Mouse (Mus musculus) midbrain, postnatal 0 days (tissue): Measurements from ENCODE around the gene Aff3. TPM values are rescaled to one million over a fixed set of nuclear protein-coding genes. Genes with fewer than 3 reads are reported as not detected.

Experiments
- ATAC-seq: fragments of 200-750 bp; cut with Nextera tagmentation; 2 replicates; pipeline ENCODE4 v1.8.0; 2017; ENCODE audit warnings: moderate number of reproducible peaks, mild to moderate bottlenecking, moderate TSS enrichment, moderate library complexity; ENCODE audit not compliant: low FRiP score
- DNase-seq: peaks from one replicate; pipeline ENCODE4 v3.0.0-alpha.2; 2015; ENCODE audit warnings: low spot score
- H3K27ac ChIP-seq: fragments of 300-500 bp; sonication (generic); 2 replicates; pipeline ENCODE4 v1.5.1; 2014; ENCODE audit warnings: low read depth, mild to moderate bottlenecking, low read length, mixed read lengths
- H3K27me3 ChIP-seq: fragments of 300-500 bp; sonication (generic); 2 replicates; pipeline ENCODE4 v1.6.1; 2014; ENCODE audit warnings: low read length, control low read depth, mixed read lengths; ENCODE audit not compliant: insufficient read depth
- H3K36me3 ChIP-seq: fragments of 300-500 bp; sonication (generic); 2 replicates; pipeline ENCODE4 v1.6.1; 2014; ENCODE audit warnings: low read length, control low read depth, mixed read lengths; ENCODE audit not compliant: insufficient read depth
- H3K4me1 ChIP-seq: fragments of 300-500 bp; sonication (generic); 2 replicates; pipeline ENCODE4 v1.6.1; 2014; ENCODE audit warnings: mild to moderate bottlenecking, control low read depth, antibody characterized with exemption, low read length, mixed read lengths; ENCODE audit not compliant: insufficient read depth
- H3K4me2 ChIP-seq: fragments of 300-500 bp; sonication (generic); 2 replicates; pipeline ENCODE4 v1.6.1; 2014; ENCODE audit warnings: low read depth, mild to moderate bottlenecking, low read length, mixed read lengths; ENCODE audit not compliant: poor library complexity, severe bottlenecking
- H3K4me3 ChIP-seq: fragments of 300-500 bp; sonication (generic); 2 replicates; pipeline ENCODE4 v1.5.1; 2014; ENCODE audit warnings: low read depth, mild to moderate bottlenecking, low read length, moderate library complexity
- H3K9ac ChIP-seq: fragments of 300-500 bp; sonication (generic); replicated peaks from 2 replicates; pipeline ENCODE4 v1.6.1; 2014; ENCODE audit warnings: mild to moderate bottlenecking, low read length, moderate library complexity, mixed read lengths; ENCODE audit not compliant: poor library complexity, severe bottlenecking
- H3K9me3 ChIP-seq: fragments of 300-500 bp; sonication (generic); 2 replicates; pipeline ENCODE4 v1.6.1; 2016; ENCODE audit warnings: low read length, control low read depth
- CTCF ChIP-seq: IDR thresholded peaks from 2 replicates; pipeline ENCODE4 v1.5.1; 2016; ENCODE audit warnings: antibody characterized with exemption, mild to moderate bottlenecking
- WGBS: fragments of 180-500 bp; shearing (Covaris S2); extraction: QIAGEN DNeasy Blood & Tissue Kit; methylation state at CpG from one replicate; pipeline ENCODE4 v1.1.7; 2014; 5-methylcytosine and 5-hydroxymethylcytosine counted together
- polyA plus RNA-seq: library from polyadenylated mRNA; unstranded; fragments of >200 nt; fragmentation: Nextera tagmentation; extraction: Ambion mirVana; gene quantifications from 2 replicates; pipeline ENCODE4 v1.2.1, GENCODE M21; 2015
- total RNA-seq: library from RNA; depleted of rRNA; stranded (reverse); fragments of >200 nt; gene quantifications from 2 replicates; pipeline ENCODE4 v1.2.3, GENCODE M21; 2014

Gene Aff3
- total and polyA plus RNA-seq, 2 experiments from 2014 or later, result 20.6 to 61.2 TPM

- no peaks in the 10 kb centered on the region for H3K36me3 ChIP-seq
- ATAC-seq (no peak), DNase-seq (peak; percentile 54)
- H3K9ac ChIP-seq, result no peak overlapping the region
- H3K27me3 ChIP-seq, result no peaks in the 10 kb centered on the region
- H3K9me3 ChIP-seq, result no peaks in the 10 kb centered on the region
- H3K4me1 ChIP-seq, result peaks cover 23% of the 10 kb centered on the region; the same call in 1 of the 2 replicates
- no peak for TF ChIP-seq CTCF
- no peak overlapping the region for H3K4me2 ChIP-seq
- H3K4me3 ChIP-seq, result no peak overlapping the region
- whole genome bisulfite sequencing, result 43% methylated on average over 8 of the region's 8 CpGs
- no peak overlapping the region for H3K27ac ChIP-seq
Observed at GRCm38 (mm10) chr1:38197145-38197682, 467.5 kb downstream of the Aff3 start.

GRCm38 (mm10) chr1:38195721-38196120 is 469.0 kb downstream of the Aff3 start:
- H3K4me1 ChIP-seq, result peaks cover 20% of the 10 kb centered on the region; the same call in 1 of the 2 replicates
- ATAC-seq, result no peak
- no peak overlapping the region for H3K4me2 ChIP-seq
- no peaks in the 10 kb centered on the region for H3K27me3 ChIP-seq
- no peaks in the 10 kb centered on the region for H3K36me3 ChIP-seq
- no peak for TF ChIP-seq CTCF
- 80% methylated on average over 3 of the region's 3 CpGs for WGBS
- H3K9me3 ChIP-seq, result no peaks in the 10 kb centered on the region
- no peak overlapping the region for H3K27ac ChIP-seq
- no peak overlapping the region for H3K4me3 ChIP-seq
- H3K9ac ChIP-seq, result no peak overlapping the region
- DNase-seq, result no peak

- ATAC-seq (no peak; the same call in 1 of the 2 replicates), DNase-seq (no peak)
- Histone ChIP-seq H3K9me3 (no peaks in the 10 kb centered on the region), H3K27me3 (no peaks in the 10 kb centered on the region), H3K36me3 (0 out of 2 replicates have a peak, but pooled peaks cover 14% of the 10 kb centered on the region), H3K4me3 (no peak overlapping the region), H3K27ac (no peak overlapping the region), H3K9ac (no peak overlapping the region), H3K4me1 (no peaks in the 10 kb centered on the region), H3K4me2 (no peak overlapping the region)
- WGBS, result 91% methylated on average over 5 of the region's 5 CpGs
- no peak for TF ChIP-seq CTCF
Observed at GRCm38 (mm10) chr1:38186227-38186545, 478.6 kb downstream of the Aff3 start.

GRCm38 (mm10) chr1:38185517-38186226 is 479.1 kb downstream of the Aff3 start:
- peak; percentile 69; the same call in 1 of the 2 replicates for ATAC-seq
- peak; percentile 100 for TF ChIP-seq CTCF
- no peak overlapping the region for H3K9ac ChIP-seq
- H3K4me3 ChIP-seq, result no peak overlapping the region
- DNase-seq, result peak; percentile 88
- no peak overlapping the region for H3K27ac ChIP-seq
- H3K36me3 ChIP-seq, result peaks cover 19% of the 10 kb centered on the region; the same call in 1 of the 2 replicates
- H3K4me1 ChIP-seq, result no peaks in the 10 kb centered on the region
- H3K27me3 ChIP-seq, result no peaks in the 10 kb centered on the region
- no peaks in the 10 kb centered on the region for H3K9me3 ChIP-seq
- H3K4me2 ChIP-seq, result no peak overlapping the region
- WGBS, result 45% methylated on average over 17 of the region's 17 CpGs

- TF ChIP-seq CTCF, result no peak
- ATAC-seq (no peak), DNase-seq (no peak)
- H3K4me3 ChIP-seq, result no peak overlapping the region
- no peaks in the 10 kb centered on the region for H3K27me3 ChIP-seq
- no peak overlapping the region for H3K27ac ChIP-seq
- 90% methylated on average over 15 of the region's 15 CpGs for WGBS
- no peaks in the 10 kb centered on the region for H3K4me1 ChIP-seq
- no peaks in the 10 kb centered on the region for H3K9me3 ChIP-seq
- H3K36me3 ChIP-seq, result peaks cover 25% of the 10 kb centered on the region; the same call in 1 of the 2 replicates
- H3K9ac ChIP-seq, result no peak overlapping the region
- H3K4me2 ChIP-seq, result no peak overlapping the region
Observed at GRCm38 (mm10) chr1:38181020-38181550, 483.7 kb downstream of the Aff3 start.

GRCm38 (mm10) chr1:38178929-38179328 is 485.8 kb downstream of the Aff3 start:
- TF ChIP-seq CTCF, result no peak
- 95% methylated on average over 8 of the region's 8 CpGs for WGBS
- H3K9ac ChIP-seq, result no peak overlapping the region
- ATAC-seq, result no peak
- peaks cover 21% of the 10 kb centered on the region; the same call in 1 of the 2 replicates for H3K36me3 ChIP-seq
- H3K27me3 ChIP-seq, result no peaks in the 10 kb centered on the region
- DNase-seq, result no peak
- no peaks in the 10 kb centered on the region for H3K9me3 ChIP-seq
- H3K4me2 ChIP-seq, result no peak overlapping the region
- H3K4me1 ChIP-seq, result no peaks in the 10 kb centered on the region
- H3K27ac ChIP-seq, result no peak overlapping the region
- H3K4me3 ChIP-seq, result no peak overlapping the region
